Mouse (Mus musculus) thymus, adult 2 months (tissue): ENCODE results near the gene Fgf12. TPM values are rescaled to one million over a fixed set of nuclear protein-coding genes. Genes with fewer than 3 reads are reported as not detected.

ENCODE experiments used
- DNase-seq: peaks from one replicate; pipeline ENCODE4 v3.0.0; 2021
- H3K27ac ChIP-seq: fragments of 200-500 bp; 2 replicates; pipeline ENCODE4 v1.5.1; 2012; ENCODE audit warnings: low read length, control low read depth; ENCODE audit not compliant: control insufficient read depth, insufficient read depth
- H3K27me3 ChIP-seq: fragments of 200-500 bp; 2 replicates; pipeline ENCODE4 v1.6.1; 2012; ENCODE audit warnings: mild to moderate bottlenecking, low read length, moderate library complexity, mixed read lengths; ENCODE audit not compliant: control insufficient read depth, insufficient read depth
- H3K36me3 ChIP-seq: fragments of 200-500 bp; 2 replicates; pipeline ENCODE4 v1.6.1; 2012; ENCODE audit warnings: mild to moderate bottlenecking, low read length, moderate library complexity; ENCODE audit not compliant: control insufficient read depth, insufficient read depth
- H3K4me1 ChIP-seq: fragments of 200-500 bp; replicated peaks from 2 replicates; pipeline ENCODE4 v1.6.1; 2012; ENCODE audit warnings: low read length; ENCODE audit not compliant: control insufficient read depth, insufficient read depth
- H3K4me3 ChIP-seq: fragments of 200-500 bp; 2 replicates; pipeline ENCODE4 v1.5.1; 2012; ENCODE audit warnings: mild to moderate bottlenecking, low read length, control low read depth, moderate library complexity; ENCODE audit not compliant: control insufficient read depth, insufficient read depth
- CTCF ChIP-seq: fragments of 200-500 bp; IDR thresholded peaks from 2 replicates; pipeline ENCODE4 v1.5.1; 2012; ENCODE audit warnings: mild to moderate bottlenecking, control low read depth, low read length, moderate library complexity, borderline replicate concordance; ENCODE audit not compliant: control insufficient read depth, poor library complexity, insufficient read depth; ENCODE audit errors: extremely low read depth
- POLR2A ChIP-seq: fragments of 200-500 bp; IDR thresholded peaks from 2 replicates; pipeline ENCODE4 v1.6.1; 2012; ENCODE audit warnings: mild to moderate bottlenecking, low read length, control low read depth, moderate library complexity; ENCODE audit not compliant: control insufficient read depth, poor library complexity, insufficient read depth; ENCODE audit errors: extremely low read depth
- WGBS: fragments of 180-500 bp; shearing (Covaris S2); methylation state at CpG from one replicate; pipeline ENCODE4 v1.1.7; 2018; 5-methylcytosine and 5-hydroxymethylcytosine counted together
- polyA plus RNA-seq: library from polyadenylated mRNA; depleted of rRNA; stranded (reverse); fragments of >200 nt; gene quantifications from 2 replicates; pipeline ENCODE4 v1.2.3, GENCODE M21; 2012

Fgf12 gene
- polyA plus RNA-seq, 1 experiment = 0.65 TPM

GRCm38 (mm10) chr16:28706623-28707022 lies 46.2 kb downstream of the Fgf12 start:
- 79% methylated on average over 3 of the region's 3 CpGs for WGBS
- TF ChIP-seq POLR2A (no peak), CTCF (no peak)
- DNase-seq = no peak

DNA sequence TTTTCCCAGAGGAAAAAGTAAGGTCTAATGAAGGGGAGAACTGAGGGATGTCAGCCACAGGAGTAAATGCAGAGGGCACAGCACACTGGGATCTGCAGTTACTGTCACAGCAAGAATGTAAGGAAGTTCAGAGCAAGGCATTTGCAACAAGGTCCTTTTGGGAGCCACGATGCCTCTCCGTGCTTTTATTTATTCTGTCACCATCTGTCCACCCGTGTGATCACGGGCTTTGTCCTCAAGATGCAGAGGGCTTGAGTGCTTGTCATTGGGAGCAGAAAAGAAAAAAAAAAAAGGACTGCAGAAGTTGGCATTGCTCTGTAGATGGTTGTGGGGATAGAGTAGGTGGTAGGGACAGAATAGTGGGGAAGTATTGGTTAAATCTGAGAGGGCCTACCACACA lies 52.5 kb downstream of the Fgf12 start:
- no peak overlapping the region for H3K4me3 ChIP-seq
- no peak overlapping the region for H3K27ac ChIP-seq
- no peak for DNase-seq
- no peaks in the 10 kb centered on the region for H3K36me3 ChIP-seq
- TF ChIP-seq CTCF = no peak
- no peak for TF ChIP-seq POLR2A
- H3K27me3 ChIP-seq = no peaks in the 10 kb centered on the region
- H3K4me1 ChIP-seq = no peaks in the 10 kb centered on the region
- 86% methylated on average over 4 of the region's 4 CpGs for WGBS

More at GRCm38 (mm10) chr16:28706623-28707022, 46.2 kb downstream of the Fgf12 start:
- Histone ChIP-seq H3K27ac (no peak overlapping the region), H3K4me3 (no peak overlapping the region), H3K27me3 (no peaks in the 10 kb centered on the region), H3K36me3 (no peaks in the 10 kb centered on the region), H3K4me1 (no peaks in the 10 kb centered on the region)

- DNase-seq = no peak
- no peak overlapping the region for H3K4me3 ChIP-seq
- TF ChIP-seq CTCF (no peak), POLR2A (no peak)
- no peak overlapping the region for H3K27ac ChIP-seq
- H3K27me3 ChIP-seq = no peaks in the 10 kb centered on the region
- WGBS = 89% methylated on average over 3 of the region's 3 CpGs
- H3K36me3 ChIP-seq = no peaks in the 10 kb centered on the region
- H3K4me1 ChIP-seq = no peaks in the 10 kb centered on the region
Observed at GRCm38 (mm10) chr16:28696851-28697250, 56.0 kb downstream of the Fgf12 start.

DNA sequence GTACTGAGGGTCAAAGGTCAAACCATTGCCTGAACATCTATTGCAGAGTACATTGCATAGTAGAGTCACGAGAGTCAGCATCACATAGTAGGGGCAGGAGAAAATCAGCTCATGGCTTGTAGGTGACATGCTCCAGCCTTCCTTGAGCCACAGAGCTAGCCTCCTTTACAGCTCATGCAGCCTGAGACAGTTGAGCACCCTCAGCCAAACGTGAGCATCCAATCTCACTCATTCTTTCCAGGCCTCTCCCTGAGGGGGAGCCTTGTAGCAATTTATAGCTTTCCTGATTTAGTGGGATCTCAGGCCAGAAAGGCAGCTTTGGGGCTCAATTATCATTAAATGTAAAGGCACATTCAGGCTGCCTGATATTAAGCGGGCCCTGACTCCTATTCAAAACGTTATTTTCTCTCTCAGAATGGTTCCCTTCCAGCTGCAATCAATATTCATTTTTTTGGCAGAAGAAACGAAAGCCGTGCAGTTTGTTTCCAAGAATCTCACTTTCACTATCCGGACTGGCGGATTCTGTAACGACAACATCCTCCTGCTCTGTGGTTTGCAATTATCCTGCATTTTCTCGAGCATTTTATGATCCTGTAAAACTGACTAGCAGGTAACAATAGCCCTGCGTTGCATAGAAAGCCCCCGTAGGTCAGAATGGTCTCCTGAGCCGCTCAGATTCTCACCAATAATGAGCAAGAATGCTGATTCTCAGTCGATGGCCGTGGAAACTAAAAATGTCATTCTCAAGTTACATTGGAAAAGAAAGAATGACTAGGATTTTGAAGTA lies 58.6 kb downstream of the Fgf12 start:
- Histone ChIP-seq H3K36me3 (no peaks in the 10 kb centered on the region), H3K4me3 (no peak overlapping the region), H3K4me1 (no peaks in the 10 kb centered on the region), H3K27ac (no peak overlapping the region), H3K27me3 (no peaks in the 10 kb centered on the region)
- 84% methylated on average over 15 of the region's 15 CpGs for WGBS
- no peak for TF ChIP-seq CTCF
- TF ChIP-seq POLR2A = no peak
- DNase-seq = no peak

- WGBS = 93% methylated on average over 9 of the region's 9 CpGs
- TF ChIP-seq CTCF (no peak), POLR2A (no peak)
- Histone ChIP-seq H3K4me1 (no peaks in the 10 kb centered on the region), H3K27ac (no peak overlapping the region), H3K27me3 (no peaks in the 10 kb centered on the region), H3K4me3 (no peak overlapping the region), H3K36me3 (no peaks in the 10 kb centered on the region)
- no peak for DNase-seq
Observed at GRCm38 (mm10) chr16:28688861-28689385, 63.9 kb downstream of the Fgf12 start.

- Histone ChIP-seq H3K36me3 (no peaks in the 10 kb centered on the region), H3K4me3 (no peak overlapping the region), H3K27ac (no peak overlapping the region), H3K4me1 (no peaks in the 10 kb centered on the region), H3K27me3 (no peaks in the 10 kb centered on the region)
- WGBS = 21% methylated on average over 3 of the region's 3 CpGs
- no peak for DNase-seq
- no peak for TF ChIP-seq CTCF
- no peak for TF ChIP-seq POLR2A
Observed at GRCm38 (mm10) chr16:28681625-28682024, 71.2 kb downstream of the Fgf12 start.

DNA sequence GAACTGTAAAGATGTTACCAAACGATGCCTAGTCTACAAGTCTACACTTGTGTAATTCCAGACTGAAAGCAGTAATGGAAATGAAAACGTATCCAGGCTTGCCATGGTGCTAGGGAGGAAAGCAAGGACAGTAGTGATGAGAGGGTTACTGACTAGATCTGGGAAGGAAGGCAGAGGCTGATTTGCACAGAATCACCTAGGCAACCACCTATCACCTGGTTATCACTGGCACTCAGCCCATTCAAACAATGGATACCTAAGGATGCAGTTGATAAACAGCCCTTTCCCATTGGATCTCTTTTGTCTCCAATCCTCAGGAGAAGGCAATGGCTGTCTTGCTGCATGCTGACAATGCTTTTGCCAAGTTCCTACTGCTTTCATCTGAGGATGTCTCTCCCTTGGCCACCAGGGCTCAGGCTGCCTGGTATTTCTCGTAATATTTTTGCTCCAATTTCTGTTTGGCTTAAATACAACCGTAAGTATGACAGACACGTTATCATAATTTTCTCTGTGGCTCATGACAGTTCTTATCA lies 84.0 kb downstream of the Fgf12 start:
- 91% methylated on average over 5 of the region's 5 CpGs for WGBS
- Histone ChIP-seq H3K27ac (no peak overlapping the region), H3K4me3 (no peak overlapping the region), H3K27me3 (no peaks in the 10 kb centered on the region), H3K36me3 (no peaks in the 10 kb centered on the region), H3K4me1 (no peaks in the 10 kb centered on the region)
- TF ChIP-seq POLR2A = no peak
- TF ChIP-seq CTCF = no peak
- DNase-seq = no peak
